Mouse (Mus musculus) megakaryocyte, embryonic 14.5 days (primary cell): Measurements from ENCODE around the gene Gm20388. TPM values are rescaled to one million over a fixed set of nuclear protein-coding genes. Genes with fewer than 3 reads are reported as not detected.

Experiments used
- H3K27me3 ChIP-seq: replicated peaks from 2 replicates; pipeline ENCODE3; 2012; ENCODE audit warnings: inconsistent platforms
- H3K36me3 ChIP-seq: replicated peaks from 2 replicates; pipeline ENCODE3; 2012; ENCODE audit warnings: low read length, inconsistent platforms, mixed read lengths
- H3K4me1 ChIP-seq: 2 replicates; pipeline ENCODE4 v1.6.1; 2012; ENCODE audit warnings: inconsistent platforms
- H3K4me3 ChIP-seq: replicated peaks from 2 replicates; pipeline ENCODE3; 2012; ENCODE audit warnings: moderate library complexity, mild to moderate bottlenecking, inconsistent platforms
- H3K9me3 ChIP-seq: 2 replicates; pipeline ENCODE4 v1.6.1; 2012; ENCODE audit warnings: inconsistent platforms
- FLI1 ChIP-seq: IDR thresholded peaks from 2 replicates; pipeline ENCODE4 v1.6.1; 2012; ENCODE audit warnings: low read length, inconsistent platforms, mixed read lengths
- GATA1 ChIP-seq: IDR thresholded peaks from 3 replicates; pipeline ENCODE4 v1.6.1; 2012; ENCODE audit warnings: mixed read lengths, low read length, inconsistent platforms, borderline replicate concordance
- polyA plus RNA-seq: library from polyadenylated mRNA; stranded (reverse); fragments of >175 nt; gene quantifications from 2 replicates; pipeline ENCODE4 v1.2.3, GENCODE M21; 2012; ENCODE audit warnings: low replicate concordance; ENCODE audit not compliant: insufficient read depth

Gm20388 gene
- polyA plus RNA-seq, 1 experiment: 111 TPM

DNA sequence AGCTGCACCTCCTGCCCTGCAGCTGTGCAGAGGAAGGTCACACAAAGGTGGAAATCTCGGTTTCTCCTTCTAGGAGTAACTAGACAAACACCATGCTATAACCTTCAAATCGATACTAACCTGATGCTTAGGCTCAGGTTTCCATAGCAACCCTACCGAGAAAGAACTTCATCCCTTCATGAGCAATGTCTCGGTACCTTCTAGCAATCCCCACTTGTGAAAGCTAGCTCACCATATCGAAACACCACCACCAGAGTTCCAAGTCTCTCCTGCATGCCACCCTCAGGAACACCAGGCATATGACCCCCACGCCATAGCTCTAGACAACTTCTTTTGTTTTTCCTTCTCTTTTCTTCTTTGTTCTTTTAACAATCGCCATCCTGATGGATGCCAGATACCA, 3814.6 kb downstream of the Gm20388 start:
- TF ChIP-seq FLI1: no peak
- no peak for TF ChIP-seq GATA1
- H3K9me3 ChIP-seq: no peaks in the 10 kb centered on the region
- peaks cover 83% of the 10 kb centered on the region for H3K27me3 ChIP-seq
- no peak overlapping the region for H3K4me3 ChIP-seq
- H3K36me3 ChIP-seq: no peaks in the 10 kb centered on the region
- peaks cover 10% of the 10 kb centered on the region; the same call in 1 of the 2 replicates for H3K4me1 ChIP-seq

- no peak for TF ChIP-seq GATA1
- TF ChIP-seq FLI1: no peak
- H3K36me3 ChIP-seq: no peaks in the 10 kb centered on the region
- H3K4me3 ChIP-seq: no peak overlapping the region
- H3K9me3 ChIP-seq: no peaks in the 10 kb centered on the region
- 0 out of 2 replicates have a peak, but pooled peaks cover 3% of the 10 kb centered on the region for H3K4me1 ChIP-seq
- peaks cover 82% of the 10 kb centered on the region for H3K27me3 ChIP-seq
These were observed 3816.1 kb downstream of the Gm20388 start for GRCm38 (mm10) chr8:123726759-123727158.

DNA sequence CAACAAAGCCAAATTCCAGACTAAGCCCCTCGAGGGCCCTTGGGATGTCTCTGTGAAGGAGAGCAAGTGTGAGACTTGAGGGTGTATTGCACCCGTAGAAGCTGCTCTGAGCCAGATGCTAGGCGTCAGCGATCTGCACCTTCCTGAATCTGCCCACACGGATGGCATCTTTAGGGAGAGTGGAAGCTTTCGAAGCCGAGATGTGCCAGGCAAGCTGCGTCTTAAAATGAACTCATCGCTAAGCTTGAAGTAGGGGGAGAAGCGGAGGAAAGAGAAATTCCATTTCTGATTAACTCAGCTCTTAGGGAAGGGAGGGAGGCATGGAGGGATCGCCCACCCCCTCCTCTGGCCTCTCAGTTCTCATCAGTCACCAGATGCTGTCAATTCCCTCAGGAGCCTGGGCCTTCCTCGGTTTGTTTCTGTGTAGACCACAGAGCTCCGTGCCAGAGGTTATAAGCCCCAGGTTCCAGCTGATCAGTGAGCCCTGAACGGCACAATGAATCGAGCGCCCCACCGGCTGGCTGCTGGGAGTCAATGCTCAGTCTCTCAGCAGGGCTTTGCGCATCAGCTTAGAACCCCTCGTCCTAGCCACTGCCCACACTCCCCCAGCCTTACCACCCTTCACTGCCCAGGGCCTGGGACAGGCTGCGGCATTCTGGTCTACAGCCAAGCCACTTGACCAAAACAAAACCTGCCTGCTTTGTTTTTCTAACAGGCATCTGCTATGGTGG, 3818.6 kb downstream of the Gm20388 start:
- H3K4me3 ChIP-seq: no peak overlapping the region
- H3K27me3 ChIP-seq: peaks cover 87% of the 10 kb centered on the region
- no peaks in the 10 kb centered on the region for H3K4me1 ChIP-seq
- H3K9me3 ChIP-seq: no peaks in the 10 kb centered on the region
- no peaks in the 10 kb centered on the region for H3K36me3 ChIP-seq
- TF ChIP-seq FLI1 (no peak), GATA1 (no peak)

DNA sequence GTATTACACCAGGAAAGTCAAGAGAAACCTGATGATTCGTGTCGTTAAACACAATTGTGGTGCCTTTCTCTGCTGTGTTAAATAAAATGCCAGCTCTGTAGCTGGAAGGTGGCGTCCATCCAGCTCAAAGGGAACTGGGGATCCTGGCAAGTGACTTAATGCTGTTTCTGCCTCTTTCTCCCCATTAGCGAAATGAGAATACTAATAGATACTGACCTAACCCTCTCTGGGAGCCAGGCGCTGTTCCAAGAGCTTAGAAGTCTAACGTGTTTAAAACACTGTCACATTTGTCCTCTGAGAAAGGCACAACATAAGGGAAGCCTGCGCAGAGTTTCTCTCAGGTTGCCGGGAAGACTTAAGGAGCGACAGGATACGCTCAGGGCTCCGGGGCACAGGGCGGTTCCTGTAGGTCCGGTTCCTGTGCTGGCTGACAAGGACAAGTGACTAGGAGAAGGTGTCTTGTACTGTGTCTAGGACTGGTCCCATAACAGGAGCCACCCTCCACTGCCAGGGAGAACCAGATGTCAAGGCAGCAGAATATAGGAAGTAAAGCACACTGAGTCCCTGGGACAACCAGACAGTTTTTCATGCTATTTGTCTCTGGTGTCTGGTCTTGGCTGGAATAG, 3819.3 kb downstream of the Gm20388 start:
- Histone ChIP-seq H3K4me1 (no peaks in the 10 kb centered on the region), H3K4me3 (no peak overlapping the region), H3K36me3 (no peaks in the 10 kb centered on the region), H3K9me3 (no peaks in the 10 kb centered on the region), H3K27me3 (peaks cover 88% of the 10 kb centered on the region)
- TF ChIP-seq GATA1 (no peak), FLI1 (no peak)

GRCm38 (mm10) chr8:123732332-123732731, 3821.7 kb downstream of the Gm20388 start:
- Histone ChIP-seq H3K4me1 (no peaks in the 10 kb centered on the region), H3K4me3 (no peak overlapping the region), H3K36me3 (no peaks in the 10 kb centered on the region), H3K27me3 (peaks cover 82% of the 10 kb centered on the region), H3K9me3 (no peaks in the 10 kb centered on the region)
- TF ChIP-seq GATA1: no peak
- TF ChIP-seq FLI1: no peak

GRCm38 (mm10) chr8:123734486-123734885, 3823.8 kb downstream of the Gm20388 start:
- H3K9me3 ChIP-seq: no peaks in the 10 kb centered on the region
- no peaks in the 10 kb centered on the region for H3K4me1 ChIP-seq
- no peak for TF ChIP-seq GATA1
- no peak for TF ChIP-seq FLI1

DNA sequence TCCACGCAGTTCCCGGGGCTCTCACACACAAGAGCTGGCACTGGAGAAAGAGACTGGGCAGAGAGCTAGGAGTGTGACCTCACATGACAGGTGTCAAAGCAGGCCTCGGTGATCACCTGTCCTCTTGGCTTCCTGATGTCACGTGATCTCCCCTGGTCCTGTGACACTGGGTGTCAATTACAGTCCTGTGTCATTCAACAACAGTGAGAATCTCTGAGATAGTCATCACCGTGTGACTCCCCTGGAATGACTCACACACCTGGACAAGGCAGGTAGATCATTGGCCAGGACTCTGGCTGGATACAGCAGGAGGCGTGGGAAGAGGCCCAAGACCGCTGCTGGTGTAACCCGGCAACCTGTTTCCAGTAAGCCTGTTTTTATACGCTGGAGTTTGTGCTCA, 3826.3 kb downstream of the Gm20388 start:
- no peak overlapping the region for H3K4me3 ChIP-seq
- H3K4me1 ChIP-seq: no peaks in the 10 kb centered on the region
- H3K27me3 ChIP-seq: peaks cover 77% of the 10 kb centered on the region
- no peaks in the 10 kb centered on the region for H3K36me3 ChIP-seq
- H3K9me3 ChIP-seq: no peaks in the 10 kb centered on the region
- TF ChIP-seq GATA1 (no peak), FLI1 (no peak)

More at GRCm38 (mm10) chr8:123734486-123734885, 3823.8 kb downstream of the Gm20388 start:
- H3K27me3 ChIP-seq: peaks cover 79% of the 10 kb centered on the region
- no peaks in the 10 kb centered on the region for H3K36me3 ChIP-seq
- no peak overlapping the region for H3K4me3 ChIP-seq

GRCm38 (mm10) chr8:123740263-123740662, 3829.6 kb downstream of the Gm20388 start:
- Histone ChIP-seq H3K9me3 (no peaks in the 10 kb centered on the region), H3K36me3 (no peaks in the 10 kb centered on the region), H3K27me3 (peaks cover 68% of the 10 kb centered on the region), H3K4me3 (no peak overlapping the region), H3K4me1 (no peaks in the 10 kb centered on the region)
- TF ChIP-seq FLI1: no peak
- TF ChIP-seq GATA1: no peak

- Histone ChIP-seq H3K27me3 (peaks cover 71% of the 10 kb centered on the region), H3K36me3 (no peaks in the 10 kb centered on the region), H3K4me3 (no peak overlapping the region), H3K9me3 (no peaks in the 10 kb centered on the region), H3K4me1 (no peaks in the 10 kb centered on the region)
- TF ChIP-seq GATA1 (no peak), FLI1 (no peak)
These were observed 3830.6 kb downstream of the Gm20388 start for GRCm38 (mm10) chr8:123741232-123741631.

GRCm38 (mm10) chr8:123746488-123746887, 3835.8 kb downstream of the Gm20388 start:
- H3K9me3 ChIP-seq: no peaks in the 10 kb centered on the region
- H3K36me3 ChIP-seq: no peaks in the 10 kb centered on the region

More at GRCm38 (mm10) chr8:123746488-123746887, 3835.8 kb downstream of the Gm20388 start:
- Histone ChIP-seq H3K27me3 (peaks cover 55% of the 10 kb centered on the region), H3K4me3 (no peak overlapping the region), H3K4me1 (peaks cover 16% of the 10 kb centered on the region)
- TF ChIP-seq FLI1 (no peak), GATA1 (no peak)
